Mouse (Mus musculus): ENCODE results near the gene Tpt1.

The Tpt1 gene

DNA sequence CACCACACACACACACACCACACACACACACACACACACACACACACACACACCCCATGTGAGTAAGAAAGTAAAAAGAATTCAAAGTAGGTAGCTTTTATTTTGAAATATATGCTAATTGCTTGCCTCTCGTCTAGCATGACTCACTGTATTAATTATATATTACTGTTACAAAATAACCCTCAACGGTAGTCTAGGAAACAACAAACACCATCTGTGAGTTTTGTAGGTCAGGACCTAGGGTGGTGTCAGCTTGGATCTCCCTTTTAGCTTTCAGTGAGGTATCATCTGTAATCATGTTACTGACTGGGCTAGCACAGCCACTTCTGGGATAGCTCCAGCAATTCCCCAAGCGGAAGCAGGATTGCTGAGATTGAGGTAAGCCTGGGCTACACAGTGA is 32.4 kb downstream of the Tpt1 start:
- DNase-seq: no peak

DNA sequence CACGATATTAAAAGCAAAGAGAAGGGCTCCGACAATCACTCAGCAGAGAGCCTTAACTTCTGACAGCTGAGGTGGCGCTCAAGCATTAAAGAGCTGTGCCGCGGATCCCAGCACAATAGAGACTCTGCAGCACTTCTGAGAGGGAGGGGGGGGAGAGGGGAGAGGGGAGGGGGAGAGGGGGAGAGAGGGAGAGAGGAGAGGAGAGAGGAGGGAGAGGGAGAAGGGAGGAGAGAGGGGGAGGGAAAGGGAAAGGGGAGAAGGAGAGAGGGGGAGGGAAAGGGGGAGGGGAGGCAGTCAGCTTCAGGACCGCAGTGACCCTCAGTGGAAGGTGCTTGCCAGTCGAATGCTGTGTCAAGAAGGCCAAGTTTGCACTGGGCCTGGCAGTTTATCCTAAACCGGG is 34.1 kb downstream of the Tpt1 start:
- DNase-seq: no peak

DNA sequence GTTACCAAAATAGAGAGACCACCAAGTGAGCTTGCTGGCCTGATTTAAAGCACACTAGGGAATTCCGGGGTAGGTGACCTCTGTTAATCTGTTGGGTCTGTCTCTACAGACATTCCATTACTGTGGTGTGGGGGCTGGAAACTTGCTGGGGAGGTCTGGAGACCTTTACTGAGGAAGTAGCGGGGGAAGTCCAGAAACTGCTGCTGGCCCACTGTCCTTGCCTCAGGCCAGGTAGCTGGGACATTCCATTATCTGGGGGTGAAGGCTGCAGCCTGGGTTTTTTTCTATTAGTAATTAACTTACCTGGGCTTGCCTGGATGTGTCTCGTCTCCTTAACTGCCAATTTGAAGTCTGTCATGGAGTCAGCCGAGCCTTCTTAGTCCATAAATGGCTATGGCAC is 37.0 kb downstream of the Tpt1 start:
- DNase-seq: no peak

- DNase-seq: no peak
Observed at GRCm38 (mm10) chr14:75883330-75883729, 38.4 kb downstream of the Tpt1 start.

DNA sequence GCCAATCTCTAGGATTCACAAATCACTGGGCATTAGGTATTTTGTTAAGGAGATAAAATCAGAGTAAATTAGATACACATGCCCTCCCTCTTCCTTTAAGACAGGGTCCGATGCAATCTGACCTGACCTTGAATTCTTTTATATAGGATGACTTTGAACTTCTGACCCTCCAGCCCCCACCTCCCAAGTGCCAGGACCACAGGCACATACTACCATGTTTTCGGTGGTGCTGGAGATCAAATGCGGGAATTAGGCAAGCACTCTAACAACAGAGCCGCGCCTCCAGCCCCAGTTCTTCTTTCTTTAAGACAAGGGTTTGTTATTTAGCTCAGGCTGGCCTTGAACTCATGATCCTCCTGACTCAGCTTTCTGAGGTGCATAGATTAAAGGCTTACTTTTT is 39.0 kb downstream of the Tpt1 start:
- no peak for DNase-seq

GRCm38 (mm10) chr14:75892118-75892517 is 47.2 kb downstream of the Tpt1 start:
- no peak for DNase-seq
